Mouse (Mus musculus): ENCODE measurements around the gene Ap1b1.

Ap1b1 gene

DNA sequence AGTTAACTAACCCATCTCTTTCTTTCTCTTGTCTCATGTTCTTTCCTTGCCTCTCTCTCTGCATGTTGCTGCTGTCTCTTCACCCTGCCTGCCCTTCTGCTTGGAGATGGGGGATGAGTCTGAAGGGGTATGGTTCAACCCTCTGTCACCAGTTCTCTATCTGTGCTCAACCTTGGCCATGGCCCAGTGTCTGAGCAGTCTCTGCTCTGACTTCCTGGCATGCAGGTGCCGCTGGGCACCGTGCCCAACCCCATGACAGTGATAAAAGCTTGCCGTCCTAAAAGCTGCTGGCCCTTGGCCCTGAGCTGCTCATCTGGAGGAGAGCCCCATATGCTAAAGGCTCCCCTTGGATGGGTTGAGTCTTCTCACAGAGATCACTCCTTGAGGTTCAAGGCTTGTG, 46.5 kb downstream of the Ap1b1 start:
- DNase-seq (ENCODE audit: low read depth, low spot score) = no peak

DNA sequence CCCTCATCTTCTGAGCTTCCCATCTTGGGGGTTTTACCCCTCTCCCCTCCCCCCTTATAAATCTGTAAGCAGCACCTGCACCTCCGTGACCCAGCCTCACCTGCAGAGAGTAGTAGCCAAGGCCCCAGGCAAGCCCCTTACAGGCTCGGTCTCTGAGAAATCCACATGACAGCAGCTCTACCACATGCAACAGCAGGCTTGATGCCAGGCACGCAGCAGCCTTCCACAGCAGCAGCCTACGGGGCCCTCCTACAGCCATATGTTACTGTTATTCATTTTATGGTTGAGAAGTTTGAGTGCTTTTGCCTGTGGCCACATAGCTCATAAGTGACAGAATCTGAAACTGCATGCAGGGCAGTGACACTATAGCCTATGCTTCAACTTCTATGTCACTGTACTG, 48.8 kb downstream of the Ap1b1 start:
- no peak for DNase-seq (ENCODE audit: low read depth, low spot score)

- DNase-seq (ENCODE audit: low read depth, low spot score) = no peak
Measured at GRCm38 (mm10) chr11:5037146-5037854, 50.7 kb downstream of the Ap1b1 start.

DNA sequence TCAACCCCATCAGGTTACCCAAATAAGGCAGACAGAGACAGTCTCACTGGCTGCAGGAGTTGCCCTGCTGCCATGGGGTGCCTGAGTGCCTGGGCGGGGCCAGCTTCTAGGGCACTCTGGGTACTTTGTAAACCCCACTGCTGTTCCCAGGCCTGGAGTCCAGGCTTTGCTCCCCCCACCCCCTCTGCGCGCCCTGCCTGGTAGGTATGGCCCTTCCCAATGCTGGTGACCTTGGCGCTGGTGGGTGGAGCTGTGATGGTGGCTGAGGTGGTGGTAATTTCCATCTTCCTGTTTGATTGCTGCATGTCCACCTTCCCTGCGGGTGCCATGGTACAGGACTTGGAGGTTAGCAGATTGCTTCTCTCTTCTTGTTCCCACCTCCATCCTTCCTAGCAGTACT, 54.0 kb downstream of the Ap1b1 start:
- DNase-seq (ENCODE audit: low read depth, low spot score) = no peak

- DNase-seq (ENCODE audit: low read depth, low spot score) = no peak
Measured at GRCm38 (mm10) chr11:5041144-5041780, 54.6 kb downstream of the Ap1b1 start.

GRCm38 (mm10) chr11:5042645-5043381, 56.2 kb downstream of the Ap1b1 start:
- no peak for DNase-seq (ENCODE audit: low read depth, low spot score)

DNA sequence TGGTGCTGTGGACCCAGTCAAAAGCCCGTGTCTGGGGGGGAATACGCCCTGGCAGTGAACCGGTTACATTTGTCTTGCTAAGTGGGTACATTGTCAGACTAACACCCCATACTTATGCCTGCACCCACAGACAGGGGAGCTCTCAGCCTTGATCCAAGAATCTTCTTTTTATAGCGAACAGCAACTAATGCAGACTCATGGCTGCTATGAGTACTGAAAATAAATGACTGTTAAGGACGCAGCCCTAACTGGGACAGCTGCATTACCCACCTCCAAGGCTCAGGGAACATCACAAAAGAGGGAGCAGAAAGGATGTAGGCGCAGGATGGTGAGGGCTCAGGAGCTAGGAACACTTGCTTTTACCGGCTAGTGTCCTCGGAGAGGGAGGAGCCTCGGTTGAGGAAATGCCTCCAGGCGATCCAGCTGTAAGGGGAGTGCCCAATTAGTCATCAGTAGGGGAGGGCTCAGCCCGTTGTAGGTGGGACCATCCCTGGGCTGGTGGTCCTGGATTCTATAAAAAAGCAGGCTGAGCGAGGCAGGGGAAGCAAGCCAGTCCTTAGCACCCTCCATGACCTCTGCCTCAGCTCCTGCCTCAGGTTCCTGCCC, 59.8 kb downstream of the Ap1b1 start:
- no peak for DNase-seq (ENCODE audit: low read depth, low spot score)

- no peak for DNase-seq (ENCODE audit: low read depth, low spot score)
Measured at GRCm38 (mm10) chr11:5051629-5052028, 65.0 kb downstream of the Ap1b1 start.

DNA sequence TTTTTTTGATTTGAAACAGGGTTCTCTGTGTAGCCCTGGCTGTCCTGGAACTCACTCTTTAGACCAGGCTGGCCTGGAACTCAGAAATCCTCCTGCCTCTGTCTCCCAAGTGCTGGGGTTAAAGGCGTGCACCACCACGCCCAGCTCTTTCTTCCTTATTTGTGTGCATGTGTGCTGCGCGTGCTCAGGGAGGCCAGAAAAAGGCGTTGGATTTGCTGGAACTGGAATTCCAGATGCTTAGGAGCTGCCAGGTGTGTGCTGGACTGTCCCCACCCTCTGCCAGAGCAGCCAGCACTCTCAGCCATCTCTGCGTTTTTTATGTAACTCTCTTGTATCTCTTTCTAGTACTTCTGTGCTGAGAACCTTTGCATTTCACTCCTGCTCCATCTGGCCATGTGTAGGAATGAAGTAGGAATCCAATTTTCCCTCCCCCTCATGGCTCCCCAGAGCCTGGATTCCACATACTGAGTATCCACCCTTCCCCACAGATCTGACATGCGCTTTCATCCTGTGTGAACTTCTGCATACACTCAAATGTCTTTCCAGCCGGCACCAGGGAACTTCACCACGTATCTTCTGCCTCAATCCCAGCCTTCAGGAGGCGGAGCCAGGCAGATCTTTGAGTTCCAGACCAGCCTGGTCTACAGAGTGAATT, 65.7 kb downstream of the Ap1b1 start:
- no peak for DNase-seq (ENCODE audit: low read depth, low spot score)

DNA sequence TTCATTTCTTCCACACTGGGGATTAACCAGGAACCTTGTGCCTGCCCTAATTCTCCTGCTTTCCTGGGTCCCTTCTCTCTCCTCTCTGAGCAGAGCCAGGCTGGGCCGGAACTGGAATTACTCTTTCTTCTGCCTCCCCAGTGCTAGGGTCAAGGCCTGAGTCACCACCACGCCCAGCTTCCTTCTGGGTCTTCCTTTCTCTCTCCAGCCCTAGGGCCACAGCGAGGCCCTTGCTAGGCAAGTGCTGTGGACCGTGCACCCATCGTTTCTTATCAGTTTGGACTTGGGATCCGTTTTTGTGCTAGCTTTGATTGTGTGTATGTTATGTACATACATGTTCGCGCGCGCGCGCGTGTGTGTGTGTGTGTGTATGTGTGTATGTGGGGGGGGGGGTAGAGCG, 67.5 kb downstream of the Ap1b1 start:
- DNase-seq (ENCODE audit: low read depth, low spot score) = no peak

DNA sequence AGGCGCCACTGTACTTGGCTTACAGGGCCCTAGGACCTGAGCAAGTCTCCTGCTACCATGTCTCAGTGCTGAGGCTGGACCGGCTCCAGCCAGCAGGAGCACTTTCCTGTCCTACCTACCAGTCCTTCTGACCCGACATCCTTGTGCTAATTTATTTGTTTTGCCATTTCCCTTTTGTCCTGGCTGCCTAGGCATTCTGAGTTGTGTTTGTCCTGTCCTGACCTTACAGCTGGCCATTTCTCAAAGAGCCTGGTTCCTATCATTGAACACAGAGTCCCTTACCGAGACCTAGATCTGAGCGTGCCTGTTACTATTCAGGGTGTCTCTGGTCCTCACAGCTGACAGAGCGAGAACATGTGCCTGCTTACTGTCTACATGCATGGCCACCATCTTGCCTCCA, 68.2 kb downstream of the Ap1b1 start:
- DNase-seq (ENCODE audit: low read depth, low spot score) = no peak

GRCm38 (mm10) chr11:5055945-5056938, 69.6 kb downstream of the Ap1b1 start:
- no peak for DNase-seq (ENCODE audit: low read depth, low spot score)

GRCm38 (mm10) chr11:5057064-5057463, 70.4 kb downstream of the Ap1b1 start:
- DNase-seq (ENCODE audit: low read depth, low spot score) = no peak

DNA sequence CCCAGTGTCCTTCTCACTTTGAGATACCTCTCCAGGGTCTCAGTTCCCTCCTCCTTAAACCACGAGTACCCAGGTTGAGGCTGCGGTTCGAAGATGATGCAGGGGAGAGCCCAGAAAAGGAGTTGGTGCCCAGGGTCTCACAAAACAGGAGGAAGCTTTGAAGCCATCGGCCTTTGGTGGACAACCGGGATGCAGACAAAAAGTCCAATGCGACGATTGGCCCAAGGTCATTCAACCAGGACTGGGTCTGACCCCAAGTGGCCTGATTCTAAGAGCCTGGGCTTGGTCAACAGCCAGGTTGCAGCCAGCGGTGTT, 70.9 kb downstream of the Ap1b1 start:
- DNase-seq (ENCODE audit: low read depth, low spot score) = no peak

GRCm38 (mm10) chr11:5057856-5058641, 71.4 kb downstream of the Ap1b1 start, which contains the start of gene Rasl10a:
TSS of gene Rasl10a (plus strand) at chr11:5058128.
- no peak for DNase-seq (ENCODE audit: low read depth, low spot score)

- no peak for DNase-seq (ENCODE audit: low read depth, low spot score)
Measured at GRCm38 (mm10) chr11:5058783-5059182, 72.2 kb downstream of the Ap1b1 start.

GRCm38 (mm10) chr11:5059230-5059629, 72.6 kb downstream of the Ap1b1 start:
- DNase-seq (ENCODE audit: low read depth, low spot score) = no peak

DNA sequence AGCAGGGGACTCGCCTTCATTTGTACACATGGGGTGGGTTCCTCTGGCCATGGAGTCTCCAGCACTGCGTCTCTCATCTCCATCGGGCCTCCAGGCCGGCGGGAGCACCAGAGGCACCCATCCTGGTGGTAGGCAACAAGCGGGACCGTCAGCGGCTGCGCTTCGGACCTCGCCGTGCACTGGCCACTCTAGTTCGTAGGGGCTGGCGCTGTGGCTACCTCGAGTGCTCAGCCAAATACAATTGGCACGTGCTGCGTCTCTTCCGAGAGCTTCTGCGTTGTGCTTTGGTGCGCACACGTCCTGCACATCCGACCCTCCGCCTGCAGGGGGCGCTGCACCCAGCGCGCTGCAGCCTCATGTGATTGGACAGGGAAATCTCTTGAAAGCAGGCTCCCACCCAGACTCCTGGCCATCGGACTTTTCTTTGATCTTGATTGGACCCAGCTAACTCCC, 73.1 kb downstream of the Ap1b1 start:
- peak; percentile 65 for DNase-seq (ENCODE audit: low read depth, low spot score)

DNA sequence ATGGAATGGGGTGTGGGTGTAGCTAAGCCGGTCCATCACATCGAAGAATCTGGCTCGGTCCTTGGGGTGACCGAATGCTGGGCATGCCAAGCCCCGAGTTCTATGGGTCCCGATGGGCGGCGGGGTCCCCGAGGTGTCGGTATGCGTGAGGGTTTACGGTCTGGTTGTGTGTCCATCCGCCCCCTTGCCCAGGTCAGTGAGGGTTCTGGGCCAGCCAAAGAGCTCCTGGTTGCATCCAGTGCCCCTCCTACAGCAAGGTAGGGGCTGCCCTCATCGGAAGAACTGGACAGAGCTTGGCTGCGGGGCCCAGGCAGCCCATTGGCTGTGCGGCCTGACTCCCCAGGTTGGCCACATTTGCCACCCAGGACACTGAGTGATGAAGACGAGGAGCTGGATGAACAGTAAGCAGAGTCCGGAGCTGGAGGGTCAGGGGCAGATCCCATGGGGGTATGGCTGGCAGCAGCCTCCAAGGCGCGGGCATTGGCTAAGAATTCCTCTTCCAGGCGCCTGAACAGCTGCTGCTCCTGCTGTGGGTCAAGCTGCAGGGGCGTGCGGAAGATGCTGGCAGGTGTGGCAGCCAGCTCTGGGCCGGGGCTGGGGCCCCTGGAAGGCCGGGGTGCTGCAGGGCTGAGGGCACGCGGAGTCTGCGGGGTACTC, 74.3 kb downstream of the Ap1b1 start:
- no peak for DNase-seq (ENCODE audit: low read depth, low spot score)
